Mouse (Mus musculus) embryonic facial prominence, embryonic 14.5 days (tissue): ENCODE data around the gene Sec24d. TPM values are rescaled to one million over a fixed set of nuclear protein-coding genes. Genes with fewer than 3 reads are reported as not detected.

ENCODE experiments used
- ATAC-seq: fragments of 200-750 bp; cut with Nextera tagmentation; 2 replicates; pipeline ENCODE4 v1.8.0; 2017; ENCODE audit warnings: low read depth, moderate number of reproducible peaks, moderate TSS enrichment
- DNase-seq: peaks from one replicate; pipeline ENCODE4 v3.0.0-alpha.2; 2015; ENCODE audit warnings: low spot score
- H3K27ac ChIP-seq: fragments of 300-500 bp; sonication (generic); replicated peaks from 2 replicates; pipeline ENCODE4 v1.5.1; 2014; ENCODE audit warnings: low read depth, mild to moderate bottlenecking, low read length, moderate library complexity
- H3K27me3 ChIP-seq: fragments of 300-500 bp; sonication (generic); replicated peaks from 2 replicates; pipeline ENCODE4 v1.6.1; 2014; ENCODE audit warnings: low read length; ENCODE audit not compliant: control insufficient read depth, insufficient read depth
- H3K36me3 ChIP-seq: fragments of 300-500 bp; sonication (generic); 2 replicates; pipeline ENCODE4 v1.6.1; 2014; ENCODE audit warnings: low read length, mixed read lengths; ENCODE audit not compliant: control insufficient read depth, insufficient read depth
- H3K4me1 ChIP-seq: fragments of 300-500 bp; sonication (generic); 2 replicates; pipeline ENCODE4 v1.6.1; 2014; ENCODE audit warnings: antibody characterized with exemption, low read length; ENCODE audit not compliant: control insufficient read depth, insufficient read depth
- H3K4me2 ChIP-seq: fragments of 300-500 bp; sonication (generic); 2 replicates; pipeline ENCODE4 v1.6.1; 2014; ENCODE audit warnings: low read depth, mild to moderate bottlenecking, low read length, moderate library complexity, mixed read lengths
- H3K4me3 ChIP-seq: fragments of 300-500 bp; sonication (generic); 2 replicates; pipeline ENCODE4 v1.5.1; 2014; ENCODE audit warnings: low read depth, mild to moderate bottlenecking, low read length
- H3K9ac ChIP-seq: fragments of 300-500 bp; sonication (generic); 2 replicates; pipeline ENCODE4 v1.6.1; 2014; ENCODE audit warnings: low read depth, mild to moderate bottlenecking, low read length, moderate library complexity, mixed read lengths
- H3K9me3 ChIP-seq: fragments of 300-500 bp; sonication (generic); 2 replicates; pipeline ENCODE4 v1.6.1; 2016; ENCODE audit warnings: low read length; ENCODE audit not compliant: control insufficient read depth
- WGBS: fragments of 180-500 bp; shearing (Covaris S2); extraction: QIAGEN DNeasy Blood & Tissue Kit; methylation state at CpG from one replicate; pipeline ENCODE4 v1.1.7; 2014; 5-methylcytosine and 5-hydroxymethylcytosine counted together
- polyA plus RNA-seq: library from polyadenylated mRNA; unstranded; fragments of >200 nt; fragmentation: Nextera tagmentation; extraction: Ambion mirVana; gene quantifications from 2 replicates; pipeline ENCODE4 v1.2.1, GENCODE M21; 2014

Gene Sec24d
- polyA plus RNA-seq, 1 experiment from 2014 or later = 125 TPM

- WGBS = 76% methylated on average over 6 of the region's 6 CpGs
These were observed 144.7 kb downstream of the Sec24d start for GRCm38 (mm10) chr3:123411821-123412578.

GRCm38 (mm10) chr3:123413173-123413572, 145.9 kb downstream of the Sec24d start:
- Histone ChIP-seq H3K36me3 (no peaks in the 10 kb centered on the region), H3K4me2 (no peak overlapping the region), H3K4me1 (no peaks in the 10 kb centered on the region), H3K9ac (no peak overlapping the region), H3K4me3 (no peak overlapping the region), H3K9me3 (no peaks in the 10 kb centered on the region), H3K27me3 (no peaks in the 10 kb centered on the region), H3K27ac (no peak overlapping the region)
- 69% methylated on average over 5 of the region's 5 CpGs for WGBS
- ATAC-seq = no peak
- DNase-seq = no peak

More at GRCm38 (mm10) chr3:123411821-123412578, 144.7 kb downstream of the Sec24d start:
- ATAC-seq (no peak), DNase-seq (no peak)
- Histone ChIP-seq H3K27me3 (no peaks in the 10 kb centered on the region), H3K4me3 (no peak overlapping the region), H3K27ac (no peak overlapping the region), H3K4me1 (no peaks in the 10 kb centered on the region), H3K4me2 (no peak overlapping the region), H3K9me3 (no peaks in the 10 kb centered on the region), H3K9ac (no peak overlapping the region), H3K36me3 (no peaks in the 10 kb centered on the region)

Other genes starting within 250 kb of the Sec24d start
- gene Myoz2, start 232.4 kb upstream of the Sec24d start, polyA plus RNA-seq = 64.7 and 94.7 TPM in 2 replicates
- 9.7 and 12.8 TPM in 2 replicates for gene Synpo2, start 31.3 kb upstream of the Sec24d start, polyA plus RNA-seq
- gene Mettl14, start 118.7 kb downstream of the Sec24d start, polyA plus RNA-seq = 16.3 and 20.9 TPM in 2 replicates
- 27.9 and 30.2 TPM in 2 replicates for gene Prss12, start 179.5 kb downstream of the Sec24d start, polyA plus RNA-seq